In genomic region chrX:20695842-20696241, GRCm38 (mm10) we compare ENCODE assay signal across 26 mouse cellular contexts.
"Had no signal": no experiment of that assay in that cellular context is flagged by ENCODE, and none has a peak within 500 bp of the region (broad histone marks: within the 10 kb centered on the region; RNA-seq: fewer than 3 reads in every experiment).

No protein-coding gene starts in this region.

- H3K9me3 ChIP-seq: kidney, embryonic 15.5 days; limb, embryonic 12.5 days; limb, embryonic 15.5 days; megakaryocyte, embryonic 14.5 days; midbrain, embryonic 13.5 days; neural tube, embryonic 13.5 days; stomach, embryonic 15.5 days had no signal

- H3K27ac ChIP-seq: kidney, embryonic 15.5 days; limb, embryonic 12.5 days; limb, embryonic 15.5 days; liver, embryonic 14.5 days; midbrain, embryonic 10.5 days; midbrain, embryonic 13.5 days; neural tube, embryonic 13.5 days; stomach, embryonic 15.5 days had no signal

- H3K4me2 ChIP-seq: kidney, embryonic 15.5 days; limb, embryonic 12.5 days; limb, embryonic 15.5 days; liver, embryonic 11.5 days; lung, embryonic 14.5 days; midbrain, embryonic 13.5 days; neural tube, embryonic 13.5 days; stomach, embryonic 15.5 days had no signal

- DNase-seq: kidney, adult 2 months; kidney, postnatal 10 days; kidney, postnatal 4 days; left cerebral cortex, postnatal 4 days; liver, postnatal 0 days; lung, embryonic 14.5 days; lung, postnatal 36 days; retina, postnatal 1 day; right cerebral cortex, postnatal 25 days; spleen, adult 18-20 months; thymus, adult 2 months; thymus, postnatal 14 days; thymus, postnatal 4 days had no signal

- ATAC-seq: liver, postnatal 0 days; lung, postnatal 0 days; midbrain, embryonic 13.5 days; midbrain, embryonic 16.5 days had no signal

- H3K27me3 ChIP-seq: kidney, embryonic 15.5 days; limb, embryonic 12.5 days; limb, embryonic 15.5 days; megakaryocyte, embryonic 14.5 days; midbrain, embryonic 13.5 days; neural tube, embryonic 13.5 days; stomach, embryonic 15.5 days had no signal

- H3K4me1 ChIP-seq: kidney, embryonic 15.5 days; limb, embryonic 12.5 days; midbrain, embryonic 10.5 days; midbrain, embryonic 13.5 days; stomach, embryonic 15.5 days had no signal

- H3K4me3 ChIP-seq: kidney, embryonic 15.5 days; limb, embryonic 12.5 days; limb, embryonic 15.5 days; megakaryocyte, embryonic 14.5 days; midbrain, embryonic 10.5 days; midbrain, embryonic 13.5 days; myocyte; neural tube, embryonic 13.5 days; stomach, embryonic 15.5 days had no signal

- H3K9ac ChIP-seq: kidney, embryonic 15.5 days; limb, embryonic 12.5 days; limb, embryonic 15.5 days; liver, embryonic 14.5 days; liver, postnatal 0 days; lung, embryonic 14.5 days; midbrain, embryonic 13.5 days; neural tube, embryonic 13.5 days; stomach, embryonic 15.5 days had no signal
